Mouse (Mus musculus): ENCODE data around the gene Itgb6.

The Itgb6 gene

GRCm38 (mm10) chr2:60663071-60663470 is 59.4 kb downstream of the Itgb6 start:
- DNase-seq: no peak

- DNase-seq: no peak
Observed at GRCm38 (mm10) chr2:60659993-60660392, 62.5 kb downstream of the Itgb6 start.

GRCm38 (mm10) chr2:60658992-60659391 is 63.5 kb downstream of the Itgb6 start:
- no peak for DNase-seq

- no peak for DNase-seq
Observed at GRCm38 (mm10) chr2:60654828-60655227, 67.6 kb downstream of the Itgb6 start.

- no peak for DNase-seq
Observed at GRCm38 (mm10) chr2:60650155-60650554, 72.3 kb downstream of the Itgb6 start.

- DNase-seq: no peak
Observed at GRCm38 (mm10) chr2:60647650-60648049, 74.8 kb downstream of the Itgb6 start.

GRCm38 (mm10) chr2:60646583-60646982 is 75.9 kb downstream of the Itgb6 start:
- DNase-seq: no peak

- DNase-seq: no peak
Observed at GRCm38 (mm10) chr2:60643406-60643805, 79.0 kb downstream of the Itgb6 start.

- DNase-seq: no peak
Observed at GRCm38 (mm10) chr2:60642606-60643005, 79.8 kb downstream of the Itgb6 start.

- DNase-seq: no peak
Observed at GRCm38 (mm10) chr2:60640342-60640672, 82.1 kb downstream of the Itgb6 start.

- DNase-seq: no peak
Observed at GRCm38 (mm10) chr2:60639617-60640341, 82.7 kb downstream of the Itgb6 start.

- no peak for DNase-seq
Observed at GRCm38 (mm10) chr2:60636910-60637761, 85.3 kb downstream of the Itgb6 start.

GRCm38 (mm10) chr2:60636481-60636880 is 86.0 kb downstream of the Itgb6 start:
- DNase-seq: no peak

- DNase-seq: no peak
Observed at GRCm38 (mm10) chr2:60636038-60636437, 86.4 kb downstream of the Itgb6 start.

GRCm38 (mm10) chr2:60632791-60633190 is 89.7 kb downstream of the Itgb6 start:
- no peak for DNase-seq

GRCm38 (mm10) chr2:60630304-60630703 is 92.1 kb downstream of the Itgb6 start:
- no peak for DNase-seq

- no peak for DNase-seq
Observed at GRCm38 (mm10) chr2:60627952-60628351, 94.5 kb downstream of the Itgb6 start.

GRCm38 (mm10) chr2:60627515-60627914 is 94.9 kb downstream of the Itgb6 start:
- DNase-seq: no peak

GRCm38 (mm10) chr2:60625766-60626165 is 96.7 kb downstream of the Itgb6 start:
- DNase-seq: no peak

GRCm38 (mm10) chr2:60622161-60622560 is 100.3 kb downstream of the Itgb6 start:
- no peak for DNase-seq

GRCm38 (mm10) chr2:60614758-60615157 is 107.7 kb downstream of the Itgb6 start:
- DNase-seq: no peak

- no peak for DNase-seq
Observed at GRCm38 (mm10) chr2:60613857-60614228, 108.6 kb downstream of the Itgb6 start.

GRCm38 (mm10) chr2:60612906-60613856 is 109.3 kb downstream of the Itgb6 start:
- DNase-seq: no peak

Data from thymus, postnatal 14 days (tissue).